Mouse (Mus musculus): Measurements from ENCODE around the gene Celf1. TPM values are rescaled to one million over a fixed set of nuclear protein-coding genes. Genes with fewer than 3 reads are reported as not detected.

Celf1 gene
- total and polyA plus RNA-seq, 2 experiments from 2014 or later, result 72.6 to 113 TPM

DNA sequence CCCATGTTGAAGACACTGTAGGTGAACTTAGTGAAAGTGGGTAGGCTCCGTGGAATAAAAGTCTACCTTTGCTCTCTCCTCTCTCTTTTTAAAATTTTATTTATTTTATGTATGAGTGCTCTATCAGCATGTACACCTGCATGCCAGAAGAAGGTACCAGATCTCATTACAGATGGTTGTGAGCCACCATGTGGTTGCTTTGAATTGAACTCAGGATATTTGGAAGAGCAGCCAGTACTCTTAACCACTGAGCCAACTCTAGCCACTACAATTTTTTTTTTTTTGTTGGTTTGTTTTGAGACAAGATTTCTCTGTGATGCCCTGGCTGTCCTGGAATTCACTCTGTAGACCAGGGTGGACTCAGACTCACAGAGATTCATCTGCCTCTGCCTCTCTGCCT lies 23.1 kb downstream of the Celf1 start:
- Histone ChIP-seq H3K4me3 (ENCODE audit: low read depth, low read length) (no peak overlapping the region), H3K36me3 (replicated peaks; ENCODE audit: control insufficient read depth, insufficient read depth, low read length) (no peaks in the 10 kb centered on the region), H3K9ac (replicated peaks; ENCODE audit: low read depth, low read length) (no peak overlapping the region), H3K27me3 (ENCODE audit: control insufficient read depth, insufficient read depth, low read length) (no peaks in the 10 kb centered on the region), H3K27ac (ENCODE audit: low read depth) (no peak overlapping the region), H3K4me1 (ENCODE audit: control insufficient read depth, insufficient read depth) (peaks cover 26% of the 10 kb centered on the region), H3K4me2 (ENCODE audit: low read depth, low read length) (no peak overlapping the region), H3K9me3 (replicated peaks; ENCODE audit: control insufficient read depth, low read length) (no peaks in the 10 kb centered on the region)
- 94% methylated on average over 1 of the region's 1 CpGs for WGBS
- ATAC-seq (ENCODE audit: insufficient read depth, low read depth), result no peak
- DNase-seq (ENCODE audit: low spot score), result no peak
- TF ChIP-seq EP300 (IDR thresholded peaks at IDR 0.05; ENCODE audit: low read depth) (no peak), CTCF (IDR thresholded peaks at IDR 0.05; ENCODE audit: low read depth) (no peak)

DNA sequence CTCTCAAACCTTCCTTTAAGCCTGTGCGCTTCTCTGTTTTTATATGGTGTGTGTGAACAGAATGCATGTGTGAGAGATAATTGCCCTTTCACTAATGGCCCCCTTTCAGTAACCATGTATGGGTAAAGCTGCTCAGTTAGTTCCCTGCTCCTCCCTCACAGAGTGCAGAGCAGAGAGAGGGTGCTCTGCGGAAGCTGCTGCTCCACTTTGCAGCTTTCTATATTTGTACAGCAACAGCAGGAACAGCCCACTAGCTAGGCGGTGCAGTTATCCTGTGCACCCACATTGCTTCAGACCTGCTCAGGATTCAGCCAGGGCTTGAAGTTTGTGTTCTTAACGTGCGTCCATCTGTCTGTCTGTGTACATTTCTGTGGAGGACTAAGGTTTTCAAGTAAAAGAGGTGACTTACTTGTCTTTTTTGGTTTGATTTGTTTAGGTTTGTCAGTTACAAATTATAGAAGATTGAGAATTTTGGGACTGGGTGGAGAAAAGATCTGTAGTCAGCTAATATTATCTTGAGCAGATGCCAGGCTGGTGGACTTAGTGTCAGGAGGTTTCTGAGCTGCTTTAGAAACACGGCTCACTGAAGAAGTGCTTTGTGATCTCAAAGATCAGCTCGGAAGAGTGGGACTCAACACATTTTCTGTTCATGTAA lies 24.8 kb downstream of the Celf1 start:
- Histone ChIP-seq H3K4me1 (ENCODE audit: control insufficient read depth, insufficient read depth) (peaks cover 26% of the 10 kb centered on the region), H3K4me2 (ENCODE audit: low read depth, low read length) (peak overlapping the region; percentile 58), H3K27ac (ENCODE audit: low read depth) (peak overlapping the region; percentile 85), H3K36me3 (replicated peaks; ENCODE audit: control insufficient read depth, insufficient read depth, low read length) (no peaks in the 10 kb centered on the region), H3K9ac (replicated peaks; ENCODE audit: low read depth, low read length) (peak overlapping the region; percentile 46), H3K9me3 (replicated peaks; ENCODE audit: control insufficient read depth, low read length) (no peaks in the 10 kb centered on the region), H3K4me3 (ENCODE audit: low read depth, low read length) (peak overlapping the region; percentile 37), H3K27me3 (ENCODE audit: control insufficient read depth, insufficient read depth, low read length) (no peaks in the 10 kb centered on the region)
- TF ChIP-seq EP300 (IDR thresholded peaks at IDR 0.05; ENCODE audit: low read depth), result no peak
- TF ChIP-seq CTCF (IDR thresholded peaks at IDR 0.05; ENCODE audit: low read depth), result no peak
- DNase-seq (ENCODE audit: low spot score), result peak; percentile 71
- WGBS, result 10% methylated on average over 7 of the region's 7 CpGs
- peak; percentile 86 for ATAC-seq (ENCODE audit: insufficient read depth, low read depth)

DNA sequence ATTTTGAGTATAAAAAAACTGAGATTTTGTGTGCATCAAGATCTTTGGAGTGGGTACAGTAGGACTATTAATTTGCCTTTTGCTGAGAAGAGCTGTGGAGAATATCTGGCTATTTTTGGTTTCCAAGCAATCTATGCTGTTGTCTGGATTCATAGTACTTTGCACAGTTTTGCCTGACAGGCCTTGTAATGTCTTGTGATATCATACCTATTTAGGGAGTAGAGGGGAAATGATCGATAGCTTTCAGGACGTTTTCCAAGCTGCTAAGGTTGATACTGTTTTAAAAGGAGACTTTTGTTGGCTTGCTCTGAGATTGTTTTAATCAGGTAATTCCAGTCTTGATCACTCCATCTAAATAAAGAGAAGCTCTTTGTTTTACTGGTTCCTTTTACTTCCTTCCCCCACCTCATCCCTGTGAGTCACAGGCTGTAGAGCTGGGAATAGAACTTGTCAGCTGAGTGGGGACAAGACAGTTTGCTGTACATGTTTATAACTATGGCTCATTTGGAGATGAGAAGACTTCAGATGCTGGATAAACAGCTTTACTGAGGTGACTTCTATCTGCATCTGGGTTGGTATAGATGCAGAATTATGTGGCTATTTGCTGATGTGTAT lies 25.4 kb downstream of the Celf1 start:
- Histone ChIP-seq H3K9ac (replicated peaks; ENCODE audit: low read depth, low read length) (peak overlapping the region; percentile 46; the same call in 1 of the 2 replicates), H3K4me3 (ENCODE audit: low read depth, low read length) (peak overlapping the region; percentile 37), H3K36me3 (replicated peaks; ENCODE audit: control insufficient read depth, insufficient read depth, low read length) (no peaks in the 10 kb centered on the region), H3K27me3 (ENCODE audit: control insufficient read depth, insufficient read depth, low read length) (no peaks in the 10 kb centered on the region), H3K27ac (ENCODE audit: low read depth) (peak overlapping the region; percentile 85), H3K4me2 (ENCODE audit: low read depth, low read length) (peak overlapping the region; percentile 58), H3K4me1 (ENCODE audit: control insufficient read depth, insufficient read depth) (peaks cover 28% of the 10 kb centered on the region), H3K9me3 (replicated peaks; ENCODE audit: control insufficient read depth, low read length) (no peaks in the 10 kb centered on the region)
- DNase-seq (ENCODE audit: low spot score), result peak; percentile 28
- 0% methylated on average over 2 of the region's 2 CpGs for WGBS
- peak; percentile 45; the same call in 1 of the 2 replicates for ATAC-seq (ENCODE audit: insufficient read depth, low read depth)
- no peak for TF ChIP-seq CTCF (IDR thresholded peaks at IDR 0.05; ENCODE audit: low read depth)
- no peak for TF ChIP-seq EP300 (IDR thresholded peaks at IDR 0.05; ENCODE audit: low read depth)

DNA sequence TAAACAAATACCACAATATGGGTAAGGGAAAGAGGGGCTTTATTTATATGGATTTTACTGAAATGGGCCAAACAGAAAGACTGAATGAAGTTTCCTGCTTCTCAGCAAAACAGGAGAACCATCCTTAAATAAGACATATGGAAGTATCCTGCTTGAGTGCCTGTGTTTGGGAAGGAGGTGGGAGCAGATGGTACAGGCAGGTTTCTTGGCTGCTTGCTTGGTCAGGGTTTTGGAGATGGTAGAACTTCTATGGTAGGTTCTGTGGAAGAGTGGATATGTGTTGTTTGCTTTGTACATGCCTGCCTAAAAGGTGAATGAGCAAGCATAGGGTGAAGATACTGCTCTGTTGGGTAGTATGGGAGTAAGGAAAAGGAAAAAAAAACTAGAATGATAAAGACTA lies 30.4 kb downstream of the Celf1 start:
- Histone ChIP-seq H3K9ac (replicated peaks; ENCODE audit: low read depth, low read length) (no peak overlapping the region), H3K4me3 (ENCODE audit: low read depth, low read length) (no peak overlapping the region), H3K27ac (ENCODE audit: low read depth) (peak overlapping the region; percentile 1; the same call in 1 of the 2 replicates), H3K9me3 (replicated peaks; ENCODE audit: control insufficient read depth, low read length) (no peaks in the 10 kb centered on the region), H3K27me3 (ENCODE audit: control insufficient read depth, insufficient read depth, low read length) (no peaks in the 10 kb centered on the region), H3K4me1 (ENCODE audit: control insufficient read depth, insufficient read depth) (peaks cover 21% of the 10 kb centered on the region), H3K4me2 (ENCODE audit: low read depth, low read length) (no peak overlapping the region), H3K36me3 (replicated peaks; ENCODE audit: control insufficient read depth, insufficient read depth, low read length) (no peaks in the 10 kb centered on the region)
- DNase-seq (ENCODE audit: low spot score) (no peak), ATAC-seq (ENCODE audit: insufficient read depth, low read depth) (no peak)
- TF ChIP-seq EP300 (IDR thresholded peaks at IDR 0.05; ENCODE audit: low read depth) (no peak), CTCF (IDR thresholded peaks at IDR 0.05; ENCODE audit: low read depth) (no peak)

DNA sequence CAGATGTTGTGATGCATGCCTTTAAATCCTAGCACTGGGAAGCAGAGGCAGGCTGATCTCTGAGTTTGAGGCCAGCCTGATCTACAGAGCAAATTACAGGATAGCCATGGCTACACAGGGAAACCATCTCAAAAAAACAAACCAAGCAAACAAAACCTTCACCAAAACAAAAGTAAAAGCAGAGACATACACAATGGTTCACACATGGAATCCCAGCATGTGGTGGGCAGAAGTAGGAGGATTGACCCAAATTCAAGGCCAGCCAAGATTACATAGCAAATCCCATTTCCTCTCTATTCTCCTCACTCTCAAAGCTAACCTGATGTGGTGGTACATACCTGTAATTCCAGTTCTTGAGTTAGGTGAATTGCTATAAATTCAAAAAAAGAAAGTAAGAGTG lies 33.9 kb downstream of the Celf1 start:
- H3K9me3 ChIP-seq (replicated peaks; ENCODE audit: control insufficient read depth, low read length), result no peaks in the 10 kb centered on the region
- H3K4me2 ChIP-seq (ENCODE audit: low read depth, low read length), result no peak overlapping the region
- ATAC-seq (ENCODE audit: insufficient read depth, low read depth) (no peak), DNase-seq (ENCODE audit: low spot score) (no peak)
- H3K36me3 ChIP-seq (replicated peaks; ENCODE audit: control insufficient read depth, insufficient read depth, low read length), result 0 out of 2 replicates have a peak, but pooled peaks cover 2% of the 10 kb centered on the region
- peaks cover 11% of the 10 kb centered on the region; the same call in 1 of the 2 replicates for H3K4me1 ChIP-seq (ENCODE audit: control insufficient read depth, insufficient read depth)
- H3K27ac ChIP-seq (ENCODE audit: low read depth), result no peak overlapping the region
- no peak overlapping the region for H3K4me3 ChIP-seq (ENCODE audit: low read depth, low read length)
- no peak overlapping the region for H3K9ac ChIP-seq (replicated peaks; ENCODE audit: low read depth, low read length)
- no peaks in the 10 kb centered on the region for H3K27me3 ChIP-seq (ENCODE audit: control insufficient read depth, insufficient read depth, low read length)
- TF ChIP-seq CTCF (IDR thresholded peaks at IDR 0.05; ENCODE audit: low read depth) (no peak), EP300 (IDR thresholded peaks at IDR 0.05; ENCODE audit: low read depth) (no peak)
